Comparison of ENCODE assay signal across 28 mouse cellular contexts in genomic region chr6:112542692-112543091, GRCm38 (mm10). TPM values are rescaled to one million over a fixed set of nuclear protein-coding genes. Genes with fewer than 3 reads are reported as not detected.
"Had no signal": no experiment of that assay in that cellular context is flagged by ENCODE, and none has a peak within 500 bp of the region (broad histone marks: within the 10 kb centered on the region; RNA-seq: fewer than 3 reads in every experiment).

No protein-coding gene starts in this region.

- ATAC-seq: hindbrain, embryonic 16.5 days; inflammation-experienced regulatory T-cells, adult 6 months; intestine, embryonic 15.5 days had no signal

- DNase-seq: gastrocnemius, postnatal 14 days; gastrocnemius, postnatal 36 days; heart, adult 2 months; heart, postnatal 14 days; heart, postnatal 36 days; kidney, adult 11 months; kidney, adult 2 months; kidney, adult 9 months; kidney, postnatal 25 days; kidney, postnatal 4 days; liver; liver, embryonic 13.5 days had no signal

- H3K4me1 ChIP-seq: heart, embryonic 13.5 days; heart, embryonic 15.5 days; hindbrain, embryonic 10.5 days; hindbrain, embryonic 12.5 days; intestine, embryonic 15.5 days; kidney, embryonic 15.5 days; limb, embryonic 12.5 days; liver, embryonic 13.5 days had no signal

- H3K9ac ChIP-seq: heart, embryonic 13.5 days; heart, embryonic 15.5 days; hindbrain, embryonic 12.5 days; hindbrain, embryonic 14.5 days; intestine, embryonic 15.5 days; kidney, embryonic 15.5 days; limb, embryonic 12.5 days; liver, embryonic 13.5 days had no signal

- H3K9me3 ChIP-seq: heart, embryonic 13.5 days; heart, embryonic 15.5 days; hindbrain, embryonic 10.5 days; hindbrain, embryonic 12.5 days; intestine, embryonic 15.5 days; kidney, embryonic 15.5 days; limb, embryonic 10.5 days; limb, embryonic 12.5 days; liver, embryonic 13.5 days had no signal

- H3K36me3 ChIP-seq: heart, embryonic 13.5 days; heart, embryonic 15.5 days; hindbrain, embryonic 10.5 days; hindbrain, embryonic 12.5 days; intestine, embryonic 15.5 days; kidney, embryonic 15.5 days; limb, embryonic 10.5 days; limb, embryonic 12.5 days; liver, embryonic 13.5 days had no signal

- H3K27ac ChIP-seq: heart, adult 2 months; heart, embryonic 13.5 days; heart, embryonic 15.5 days; hindbrain, embryonic 10.5 days; hindbrain, embryonic 12.5 days; hindbrain, embryonic 14.5 days; intestine, embryonic 15.5 days; kidney, embryonic 15.5 days; kidney, postnatal 0 days; layer of hippocampus, adult 2 months; left cerebral cortex, adult 2 months; limb, embryonic 10.5 days; limb, embryonic 12.5 days; liver, embryonic 13.5 days had no signal

- H3K27me3 ChIP-seq: heart, embryonic 13.5 days; heart, embryonic 15.5 days; hindbrain, embryonic 12.5 days; intestine, embryonic 15.5 days; kidney, embryonic 15.5 days; liver, embryonic 13.5 days had no signal

- H3K4me2 ChIP-seq: heart, embryonic 11.5 days; heart, embryonic 13.5 days; heart, embryonic 15.5 days; hindbrain, embryonic 12.5 days; hindbrain, embryonic 14.5 days; intestine, embryonic 15.5 days; kidney, embryonic 15.5 days; limb, embryonic 12.5 days; liver, embryonic 11.5 days; liver, embryonic 13.5 days had no signal

- H3K4me3 ChIP-seq: heart, adult 2 months; heart, embryonic 13.5 days; heart, embryonic 15.5 days; hindbrain, embryonic 10.5 days; hindbrain, embryonic 12.5 days; intestine, embryonic 15.5 days; kidney, embryonic 15.5 days; layer of hippocampus, adult 2 months; left cerebral cortex, adult 2 months; limb, embryonic 10.5 days; limb, embryonic 12.5 days; liver, embryonic 13.5 days had no signal

RNA-seq across cellular contexts. Expression of gene Oxtr, which starts 52.9 kb away (rescaled TPM):
- polyA plus RNA-seq: inflammation-experienced regulatory T-cells, adult 6 months; liver, embryonic 11.5 days; liver, embryonic 13.5 days had no signal
